Mouse (Mus musculus): Measurements from ENCODE around the gene Prune1. TPM values are rescaled to one million over a fixed set of nuclear protein-coding genes. Genes with fewer than 3 reads are reported as not detected.

The Prune1 gene
- polyA plus RNA-seq (2015; fragmentation: Nextera tagmentation; extraction: Ambion mirVana), result 9.0 and 10.1 TPM in 2 replicates

DNA sequence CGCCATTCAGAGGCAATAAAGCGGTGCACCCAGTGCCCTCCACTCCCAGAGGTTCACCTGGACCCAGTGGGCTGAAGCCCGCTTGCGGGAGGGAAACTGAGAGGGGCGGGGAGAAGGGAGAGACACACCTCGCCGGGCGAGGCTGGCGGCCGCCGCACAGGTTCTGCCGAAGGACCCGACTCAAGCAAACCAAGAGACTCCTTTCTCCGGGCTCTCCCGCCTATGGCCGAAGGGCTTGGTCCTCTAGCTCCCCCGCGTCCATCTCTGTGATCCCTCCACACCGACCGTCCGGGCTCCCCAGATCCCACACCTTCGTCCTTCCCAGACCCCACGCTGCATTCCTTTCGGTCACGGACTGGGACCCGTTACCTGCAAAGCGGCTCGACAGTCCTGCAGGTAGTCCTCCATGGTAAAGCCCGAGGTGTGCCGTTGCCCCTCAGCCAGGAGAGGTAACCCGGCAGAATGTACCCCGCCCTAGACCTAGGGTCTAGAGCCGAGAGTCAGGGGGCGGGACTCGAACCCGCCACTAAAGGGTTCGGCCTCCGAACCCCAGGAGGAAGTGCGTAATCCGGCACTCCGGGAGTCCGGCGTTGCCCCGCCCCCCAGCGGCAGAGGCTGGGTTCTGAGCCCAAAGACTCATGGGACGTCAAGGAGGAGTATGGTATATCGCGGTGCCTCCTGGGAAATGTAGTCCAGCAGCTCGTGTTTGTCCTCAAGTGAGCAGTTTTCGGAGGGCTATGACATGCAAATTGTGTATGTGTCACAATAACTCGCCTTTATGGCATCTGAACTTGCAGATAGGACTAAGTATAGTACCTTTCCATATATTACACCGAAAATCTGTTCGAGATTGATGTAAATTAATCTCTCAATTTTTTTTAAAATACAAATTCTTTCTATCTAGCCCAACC, at the start of gene Prune1, which contains the start of gene Mindy1:
Gene Prune1 (minus strand): TSS at position 861 of the 911 bp plus-strand sequence.
Gene Mindy1 (plus strand): TSS at position 130 of the 911 bp plus-strand sequence.
- DNase-seq (ENCODE audit: low spot score), result peak; percentile 99

DNA sequence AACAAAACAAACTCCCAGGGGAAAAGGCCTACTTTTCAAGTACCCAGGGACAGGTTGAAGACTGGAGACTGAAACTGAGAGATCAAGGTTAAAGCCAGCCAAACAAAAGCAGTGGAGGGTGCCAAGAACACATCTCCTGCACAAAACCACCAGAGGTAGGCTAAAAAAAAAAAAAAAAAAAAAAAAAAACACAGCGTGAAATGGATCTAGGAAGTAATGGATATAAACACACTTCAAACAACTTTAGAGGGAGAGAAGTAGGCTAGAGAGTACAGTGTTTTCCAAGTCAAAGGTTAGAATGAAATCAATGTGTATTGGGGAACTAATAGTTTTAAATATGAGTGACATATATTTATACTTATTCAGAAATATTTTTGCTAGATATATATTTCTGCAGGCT, 49.7 kb upstream of the Prune1 start:
- no peak for DNase-seq (ENCODE audit: low spot score)

DNA sequence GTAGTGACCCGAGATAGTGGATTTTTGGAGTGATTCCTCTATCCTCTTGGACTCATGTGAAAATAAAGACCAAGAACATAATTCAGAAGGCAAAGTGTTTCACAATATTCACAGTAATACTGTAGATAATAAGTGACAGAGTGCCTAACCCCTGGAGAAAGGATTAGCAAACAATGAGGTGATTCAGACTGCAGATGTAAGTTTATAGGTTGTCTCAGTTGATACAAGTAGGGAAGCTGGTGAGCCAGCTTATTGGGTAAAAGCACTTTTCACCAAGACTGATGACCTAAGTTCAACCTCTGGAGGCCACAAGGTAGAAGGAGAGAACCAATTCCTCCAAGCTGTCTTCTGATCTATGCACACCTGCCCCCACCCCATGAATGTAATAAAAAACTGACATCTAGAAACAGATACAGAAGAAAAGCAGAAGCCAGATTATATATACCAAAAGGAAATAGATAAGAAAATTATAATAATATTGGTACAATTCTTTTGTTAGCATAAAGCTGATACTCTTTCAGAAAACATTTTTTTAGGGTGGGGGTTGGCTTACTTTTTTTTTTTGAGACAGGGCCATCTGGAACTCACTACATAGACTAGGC, 47.0 kb upstream of the Prune1 start:
- no peak for DNase-seq (ENCODE audit: low spot score)

DNA sequence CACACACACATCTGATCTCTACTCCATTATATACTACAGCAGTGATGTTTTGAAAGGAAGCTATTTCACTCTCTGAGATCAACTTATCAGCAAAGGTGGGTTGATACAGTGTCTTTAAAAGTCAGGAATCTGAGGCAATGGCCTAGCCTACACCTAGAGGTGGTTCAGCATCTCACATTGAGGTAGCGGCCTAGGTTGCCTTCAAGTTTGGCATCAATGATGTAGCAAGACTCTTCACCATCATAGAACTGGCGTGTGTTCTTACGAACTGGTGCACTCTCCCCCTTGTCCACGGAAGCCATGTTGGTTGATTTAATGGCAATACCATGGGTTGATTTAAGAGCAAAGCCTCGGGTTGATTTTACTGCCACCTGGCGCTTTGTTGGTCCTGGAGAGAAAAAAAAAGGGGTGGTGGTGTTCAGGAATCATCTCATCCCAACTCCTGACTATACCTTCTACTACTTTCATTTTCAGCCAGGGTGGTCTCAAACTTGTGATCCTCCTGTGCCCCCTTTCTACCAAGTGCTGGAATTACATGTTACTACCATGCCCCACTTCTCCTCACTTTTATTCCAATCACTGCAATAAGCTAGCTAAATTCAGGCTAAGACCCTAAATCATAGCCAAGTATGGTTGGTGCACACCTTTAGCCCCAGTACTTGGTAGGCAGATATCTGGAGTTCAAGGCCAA, 42.7 kb upstream of the Prune1 start:
- no peak for DNase-seq (ENCODE audit: low spot score)

DNA sequence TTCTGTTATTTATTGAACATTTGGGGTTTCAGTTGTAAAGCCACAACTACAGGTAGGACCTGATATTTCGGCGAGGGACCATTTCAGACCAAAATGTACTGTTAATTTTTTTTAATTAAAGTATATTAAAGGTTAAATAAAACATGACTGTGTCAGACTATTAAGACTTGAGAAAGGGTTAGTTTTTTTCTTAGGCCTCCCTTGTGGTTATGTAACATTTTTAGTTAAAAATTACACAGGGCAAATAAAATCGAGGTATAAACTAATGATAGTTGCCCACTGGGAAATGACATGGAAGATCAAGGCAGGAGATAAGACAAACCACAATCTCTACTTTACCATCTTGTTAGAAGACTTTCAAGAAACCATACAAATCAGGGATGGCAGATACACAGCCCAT, 41.6 kb upstream of the Prune1 start:
- no peak for DNase-seq (ENCODE audit: low spot score)

DNA sequence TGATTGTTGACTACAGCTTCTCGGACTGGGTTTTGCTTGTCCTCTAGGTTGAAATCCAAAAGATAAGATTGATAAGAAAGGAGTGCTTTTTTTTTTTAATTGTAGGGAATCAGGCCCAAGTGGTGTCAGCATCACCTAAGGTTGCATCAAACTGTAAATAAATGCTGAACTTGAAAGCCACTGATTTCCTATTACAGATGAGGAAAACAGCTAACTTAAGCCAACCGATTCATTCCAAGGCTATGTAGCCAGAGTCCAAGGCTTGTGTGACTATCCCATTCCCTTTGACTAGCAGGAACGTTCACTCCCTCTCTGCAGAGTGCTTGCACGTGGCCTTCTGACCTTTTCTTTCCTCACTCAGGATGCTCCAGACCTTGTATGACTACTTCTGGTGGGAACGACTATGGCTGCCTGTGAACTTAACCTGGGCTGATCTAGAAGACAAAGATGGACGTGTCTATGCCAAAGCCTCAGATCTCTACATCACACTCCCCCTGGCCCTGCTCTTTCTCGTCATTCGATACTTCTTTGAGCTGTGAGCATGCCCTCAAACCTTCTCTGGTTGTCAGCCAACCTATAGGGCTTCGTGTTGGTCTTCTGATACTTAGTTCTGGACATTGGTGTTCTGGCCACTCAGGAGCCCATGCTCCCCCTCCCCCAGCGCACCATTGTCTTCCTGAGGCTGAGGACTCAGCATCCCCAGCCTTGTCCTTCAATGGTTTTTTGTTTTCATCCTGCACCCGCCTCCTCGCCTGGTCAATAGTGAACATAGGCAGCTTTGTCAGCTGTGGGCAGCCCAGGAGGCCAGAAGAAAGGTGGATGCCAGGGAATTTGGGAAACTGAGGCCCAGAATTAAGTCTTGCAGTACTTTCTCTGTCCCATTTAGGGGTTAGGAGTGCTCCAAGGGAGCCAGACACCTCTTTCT, 38.1 kb upstream of the Prune1 start:
- DNase-seq (ENCODE audit: low spot score), result no peak

DNA sequence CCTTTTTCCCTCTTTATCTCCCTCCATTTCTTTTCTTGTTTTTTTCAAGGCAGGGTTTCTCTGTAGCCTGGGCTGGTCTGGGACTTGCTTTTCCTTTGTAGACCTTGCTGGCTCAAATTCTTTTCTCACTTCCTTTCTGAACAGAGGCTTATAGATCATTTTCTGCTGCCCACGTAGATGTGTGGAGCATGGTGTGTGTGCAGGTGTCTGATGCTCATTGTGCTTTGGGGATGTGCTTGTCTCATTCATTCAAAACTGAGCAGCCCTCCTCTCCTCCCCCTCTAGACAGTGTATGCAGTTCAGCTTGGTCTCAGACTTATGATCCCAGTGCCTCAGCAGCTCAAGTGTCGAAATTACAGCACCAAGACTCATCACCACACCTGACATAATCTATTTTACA, 37.2 kb upstream of the Prune1 start:
- no peak for DNase-seq (ENCODE audit: low spot score)

DNA sequence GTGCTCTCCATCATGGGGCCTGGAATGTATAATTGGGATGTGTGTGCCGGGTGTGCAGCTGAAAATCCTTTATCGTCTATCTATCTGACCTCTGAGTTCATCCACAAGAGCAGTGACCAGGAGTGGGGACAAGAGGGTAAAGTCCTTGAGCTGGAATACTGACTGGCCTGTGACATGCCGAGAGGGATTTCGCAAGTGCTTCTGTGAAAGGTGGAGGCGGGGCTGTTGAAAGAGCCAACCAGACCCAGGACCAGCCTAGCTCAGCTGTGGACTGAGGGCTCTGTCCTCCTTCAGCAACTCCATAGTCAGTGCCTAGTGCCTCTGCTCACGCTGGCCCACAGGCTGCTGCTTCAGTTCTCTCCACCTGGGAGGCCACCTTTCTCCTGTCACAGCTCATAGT, 36.7 kb upstream of the Prune1 start:
- DNase-seq (ENCODE audit: low spot score), result no peak

DNA sequence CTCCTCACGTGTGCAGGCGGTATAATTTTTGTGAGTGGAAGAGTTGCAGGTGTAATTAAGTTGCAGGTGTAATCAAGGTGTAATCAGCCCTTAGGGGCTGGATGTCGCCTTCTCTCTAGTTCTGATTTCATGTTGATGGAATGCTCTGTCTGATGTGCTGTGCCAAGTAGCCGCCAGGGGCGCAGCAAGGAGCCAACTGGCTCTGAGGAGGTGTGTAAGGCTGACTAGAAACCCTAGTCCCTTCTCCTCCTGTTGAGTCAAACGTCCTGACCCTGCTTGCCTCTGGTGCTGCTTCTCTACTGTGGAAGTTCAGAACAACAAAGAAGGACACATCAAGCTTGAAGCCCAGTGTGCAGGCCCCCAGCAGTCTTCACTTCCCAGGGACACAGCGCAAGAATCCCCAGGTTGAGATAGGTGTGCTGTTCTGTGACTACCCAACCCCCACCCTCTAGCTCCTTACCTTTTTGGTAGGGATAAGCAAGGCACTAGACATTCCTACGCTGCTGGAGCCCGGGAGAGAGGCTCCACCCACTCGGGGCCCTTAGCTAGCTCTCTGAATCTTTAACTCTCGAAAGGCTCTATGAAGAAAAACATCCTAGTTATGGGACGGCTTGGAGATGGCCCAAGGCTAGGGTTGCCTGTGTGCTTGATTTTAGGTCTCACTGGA, 35.7 kb upstream of the Prune1 start:
- peak; percentile 61 for DNase-seq (ENCODE audit: low spot score)

DNA sequence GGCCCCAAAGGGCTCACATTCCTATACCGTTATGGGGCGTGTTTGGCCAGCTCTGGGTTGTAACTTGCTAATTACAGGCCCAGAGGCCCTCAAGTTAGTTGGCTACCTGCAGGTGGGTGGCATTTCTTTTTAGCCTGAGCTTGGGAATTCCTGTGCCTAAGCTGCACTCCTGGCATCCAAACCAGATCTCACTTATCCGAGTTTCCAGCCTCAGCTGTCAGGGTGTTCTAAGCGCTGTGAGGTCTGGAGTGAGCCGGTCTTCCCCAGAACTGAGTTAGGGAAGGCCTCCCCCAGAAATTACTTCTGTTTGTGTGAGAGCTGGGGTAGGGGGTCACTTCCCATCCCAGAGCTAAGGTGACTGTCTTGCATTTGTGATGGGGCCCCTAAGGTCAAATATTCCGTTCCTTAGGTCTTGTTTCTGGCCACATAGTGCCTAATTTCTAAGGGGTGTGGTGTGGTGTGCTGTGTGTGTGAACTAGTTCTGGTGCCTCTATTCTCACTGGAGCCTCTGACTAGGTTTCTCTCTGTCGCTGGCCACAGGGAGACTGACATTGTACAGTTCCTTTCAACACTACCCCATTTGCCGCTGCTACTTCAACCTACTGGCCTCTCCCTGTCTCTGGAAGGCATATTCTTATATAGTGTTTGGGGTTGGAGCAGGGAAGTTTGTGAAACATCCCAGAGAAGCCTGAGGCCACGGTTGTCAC, 34.1 kb upstream of the Prune1 start:
- no peak for DNase-seq (ENCODE audit: low spot score)

DNA sequence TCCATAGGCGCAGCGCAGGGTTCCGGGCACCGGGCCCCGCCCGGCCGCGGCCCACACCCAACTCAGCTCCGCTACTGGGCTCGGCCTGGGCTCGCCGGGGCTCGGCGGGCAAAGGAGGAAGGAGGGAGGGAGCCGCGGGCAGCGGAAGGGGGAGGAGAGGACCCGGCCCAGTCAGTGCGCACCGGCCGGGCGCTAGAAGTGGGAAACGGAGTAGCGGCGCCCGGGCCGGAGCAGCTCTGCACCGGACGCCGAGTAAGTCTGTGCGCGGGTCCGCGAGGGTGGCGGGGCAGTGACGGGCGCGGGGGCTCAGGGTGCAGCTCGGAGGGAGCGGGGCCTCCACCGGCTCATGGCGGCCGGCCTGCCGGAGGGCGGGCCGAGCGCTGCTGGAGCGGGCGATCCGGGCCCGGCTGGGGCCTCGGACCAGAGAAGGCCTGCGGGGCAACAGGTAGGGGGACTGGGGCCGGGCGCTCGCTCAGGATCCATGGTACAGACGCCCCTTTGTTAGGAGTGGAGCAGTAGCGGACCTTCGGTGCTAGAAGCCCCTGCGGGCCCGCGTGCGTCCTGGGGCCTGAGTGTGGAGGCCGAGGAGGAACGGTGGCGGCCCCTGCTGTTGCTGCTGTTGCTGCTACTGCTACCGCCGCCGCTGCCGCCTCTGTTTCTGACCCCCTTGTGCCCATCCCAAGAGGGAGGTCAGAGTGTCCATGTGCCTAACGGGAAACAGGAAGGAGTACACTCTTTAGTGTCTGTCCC, 33.4 kb upstream of the Prune1 start:
- peak; percentile 88 for DNase-seq (ENCODE audit: low spot score)

DNA sequence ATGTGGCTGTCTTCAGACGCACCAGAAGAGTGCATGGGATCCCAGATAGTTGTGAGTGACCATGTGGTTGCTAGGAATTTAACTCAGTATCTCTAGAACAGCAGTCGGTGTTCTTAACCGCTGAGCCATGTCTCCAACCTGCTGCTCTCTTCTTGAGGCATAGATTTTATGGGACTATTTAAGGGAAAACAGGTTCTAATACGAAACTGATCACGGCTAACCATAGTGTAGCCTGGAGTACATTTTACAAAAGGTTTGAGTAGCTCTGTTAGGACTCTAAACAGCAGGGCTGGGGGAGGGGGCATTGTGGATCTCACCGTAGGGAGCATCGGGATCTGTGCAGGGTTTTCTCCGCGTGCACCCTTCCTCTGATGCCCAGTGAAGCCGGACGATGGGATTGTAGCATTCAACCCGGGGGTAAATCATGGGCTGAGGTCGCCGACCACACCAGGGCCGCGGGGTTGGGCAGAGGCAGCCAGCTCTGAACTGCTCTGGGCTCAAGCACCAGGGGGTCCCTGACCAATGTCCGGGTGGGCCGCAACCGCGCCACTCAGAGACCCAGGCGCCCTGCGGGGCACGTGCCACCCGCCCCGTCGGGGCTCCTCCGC, 32.7 kb upstream of the Prune1 start, which contains the start of gene Cers2:
Gene Cers2 (plus strand): TSS at position 306 of the 608 bp plus-strand sequence.
- DNase-seq (ENCODE audit: low spot score), result no peak

DNA sequence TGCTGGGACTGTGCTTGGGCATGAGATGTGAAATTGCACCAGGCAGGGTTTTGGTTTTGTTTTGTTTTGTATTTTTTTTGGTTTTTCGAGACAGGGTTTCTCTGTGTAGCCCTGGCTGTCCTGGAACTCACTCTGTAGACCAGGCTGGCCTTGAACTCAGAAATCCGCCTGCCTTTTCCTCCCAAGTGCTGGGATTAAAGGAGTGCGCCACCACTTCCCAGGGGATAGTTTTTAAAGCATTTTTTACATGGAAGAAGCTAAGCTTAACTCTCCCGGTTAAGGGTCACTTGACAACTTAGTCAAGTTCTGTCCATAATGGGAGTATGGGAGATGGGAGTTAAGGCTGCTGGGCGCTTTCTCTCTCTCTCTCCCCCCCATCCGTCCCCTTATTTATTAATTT, 32.2 kb upstream of the Prune1 start:
- no peak for DNase-seq (ENCODE audit: low spot score)

DNA sequence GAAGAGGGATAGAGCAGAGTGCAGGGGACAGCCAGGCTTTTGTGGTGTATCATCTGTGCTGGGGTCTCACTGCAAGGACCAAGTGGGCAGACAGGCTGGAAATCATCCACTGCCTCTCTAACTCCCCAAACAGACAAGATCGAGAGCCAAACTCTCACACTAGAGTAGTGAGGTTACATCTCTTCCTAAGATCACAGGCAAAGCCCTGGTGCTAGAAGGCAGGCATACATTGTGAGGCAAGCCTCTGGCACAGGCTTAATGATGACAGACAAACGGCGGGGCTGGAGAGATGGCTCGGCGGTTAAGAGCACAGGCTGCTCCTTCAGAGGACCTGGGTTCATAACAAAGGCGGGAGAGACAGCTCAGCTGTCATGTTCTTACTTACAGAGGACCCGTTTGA, 31.6 kb upstream of the Prune1 start:
- no peak for DNase-seq (ENCODE audit: low spot score)

DNA sequence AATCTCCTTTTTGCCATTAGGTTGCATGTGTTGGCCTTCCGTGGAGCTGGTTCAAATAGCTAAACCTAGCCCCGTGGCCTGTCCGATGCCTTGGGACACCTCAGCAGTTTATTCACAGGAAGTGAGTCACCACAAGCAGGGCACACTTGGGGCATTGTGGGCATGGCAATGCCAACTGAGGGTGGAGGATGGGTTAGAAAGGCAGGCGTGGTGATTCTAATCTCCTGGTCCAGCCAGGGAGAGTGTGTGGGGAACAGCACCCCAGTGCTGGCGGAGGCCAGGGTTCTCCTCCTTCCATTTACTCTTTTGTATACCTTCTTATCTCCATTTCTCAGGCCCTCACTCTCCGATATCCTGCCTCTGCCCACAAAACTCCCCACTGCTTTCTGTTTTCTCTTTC, 30.7 kb upstream of the Prune1 start:
- no peak for DNase-seq (ENCODE audit: low spot score)

DNA sequence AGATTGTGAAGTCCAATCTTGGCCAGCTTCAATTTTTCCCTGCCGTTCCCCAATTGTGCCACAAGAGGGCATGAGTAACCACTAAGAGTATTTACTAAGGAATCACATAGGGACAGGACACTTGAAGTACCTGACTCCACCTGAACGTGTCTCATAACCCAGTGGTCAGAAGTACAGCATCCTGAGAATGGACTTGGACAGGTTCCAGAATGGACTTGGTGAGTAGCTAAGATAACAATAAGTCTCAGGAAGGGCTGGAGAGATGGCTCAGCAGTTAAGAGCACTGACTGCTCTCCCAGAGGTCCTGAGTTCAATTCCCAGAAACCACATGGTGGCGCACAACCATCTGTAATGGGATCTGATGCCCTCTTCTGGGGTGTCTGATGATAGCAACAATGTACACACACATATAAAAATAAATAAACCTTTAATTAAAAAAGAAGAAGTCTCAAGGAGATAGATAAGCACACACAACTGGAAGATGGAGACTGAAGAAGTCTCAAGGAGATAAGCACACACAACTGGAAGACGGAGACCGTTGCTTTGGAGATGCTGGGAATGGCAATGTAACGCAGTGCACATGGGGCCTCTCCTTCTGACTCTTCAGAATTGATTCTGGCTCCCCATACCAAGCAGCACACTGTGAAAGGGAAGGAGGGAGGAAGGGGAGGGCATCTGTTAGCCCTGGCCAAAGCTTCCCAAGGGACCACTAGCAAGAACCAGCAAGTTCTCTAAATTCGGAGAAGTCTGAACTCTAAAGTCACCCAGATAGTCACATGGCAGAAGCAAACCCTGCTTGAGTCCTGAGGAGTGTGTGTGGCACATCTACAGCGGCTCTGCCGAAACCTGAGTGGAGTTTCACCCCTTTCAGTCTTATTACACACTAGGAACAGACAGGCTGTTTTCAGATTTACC, 29.3 kb upstream of the Prune1 start:
- DNase-seq (ENCODE audit: low spot score), result peak; percentile 55

DNA sequence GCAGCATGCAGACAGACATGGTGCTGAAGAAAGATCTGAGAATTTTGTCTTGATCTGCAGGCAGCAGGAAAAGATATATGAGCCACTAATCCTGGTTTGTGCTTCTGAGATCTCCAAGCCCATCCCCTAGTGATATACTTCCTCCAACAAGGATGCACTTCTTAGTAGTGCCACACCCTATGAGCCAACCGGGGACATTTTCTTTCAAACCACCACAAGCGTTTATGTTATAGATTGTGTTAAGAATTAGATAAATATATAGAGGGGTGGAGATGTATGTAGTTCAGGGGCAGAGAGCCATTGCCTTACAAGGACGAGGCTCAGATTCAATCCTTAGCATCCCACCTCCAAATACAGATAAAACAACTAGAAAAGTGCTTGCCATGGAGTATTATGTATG, 28.6 kb upstream of the Prune1 start:
- no peak for DNase-seq (ENCODE audit: low spot score)

All from thymus, postnatal 0 days (tissue).